Mouse (Mus musculus): ENCODE data around the gene Marc1.

- TF ChIP-seq POLR2A (IDR thresholded peaks at IDR 0.05; ENCODE audit: insufficient read length, low read depth) (no peak), MYOG (IDR thresholded peaks at IDR 0.05; ENCODE audit: control insufficient read depth in 1 of 3, insufficient read depth in 1 of 3, insufficient read length in 2 of 3, low read depth in 2 of 3) (no peak), E2F4 (IDR thresholded peaks at IDR 0.05; ENCODE audit: insufficient read depth) (no peak), TCF12 (IDR thresholded peaks at IDR 0.05; ENCODE audit: insufficient read depth, poor library complexity, severe bottlenecking) (no peak), MAX (IDR thresholded peaks at IDR 0.05; ENCODE audit: low read depth) (no peak), REST (IDR thresholded peaks at IDR 0.05; ENCODE audit: insufficient read depth, insufficient read length) (no peak), POLR2AphosphoS2 (IDR thresholded peaks at IDR 0.05; ENCODE audit: insufficient read length, low read depth) (no peak), MYOD1 (IDR thresholded peaks at IDR 0.05; ENCODE audit: control insufficient read depth in 1 of 3, insufficient read length in 2 of 3, low read depth in 2 of 3) (no peak)
Measured at GRCm38 (mm10) chr1:184809578-184810001, 1.5 kb downstream of the Marc1 start.

All from myocyte (in vitro differentiated cells).